15 mouse cellular contexts compared by ENCODE assay signal in the genomic region with DNA sequence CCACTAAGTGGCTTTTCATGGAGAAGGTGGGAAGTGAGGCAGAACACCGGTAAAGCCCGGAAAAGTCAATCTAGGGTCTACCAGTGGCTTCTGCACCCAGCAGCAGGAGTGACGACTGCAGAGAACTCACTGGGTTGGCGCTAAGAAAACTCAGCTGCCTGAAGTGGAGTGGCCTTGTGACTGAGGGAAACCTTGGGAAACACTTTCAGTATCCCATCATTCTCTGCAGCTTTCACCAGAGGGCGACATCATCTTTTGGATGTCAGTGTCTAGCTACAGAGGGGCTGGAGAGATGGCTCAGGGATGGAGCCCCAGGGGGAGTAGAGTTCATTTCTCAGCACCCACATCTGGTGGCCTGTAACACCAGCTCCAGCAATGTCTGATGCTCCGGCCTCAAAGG. TPM values are rescaled to one million over a fixed set of nuclear protein-coding genes. Genes with fewer than 3 reads are reported as not detected.
DNase-seq lines count a peak whose midpoint lies in the region; ATAC-seq and TF ChIP-seq lines count a peak whose summit lies in the region.
"Had no signal": no experiment of that assay in that cellular context is flagged by ENCODE, and none has a peak within 500 bp of the region (broad histone marks: within the 10 kb centered on the region; RNA-seq: fewer than 3 reads in every experiment).

No protein-coding gene starts in this region.

- peak; percentile 39 for TF ChIP-seq CTCF in lung, embryonic 14.5 days (IDR thresholded peaks at IDR 0.05; ENCODE audit: low read depth)
- TF ChIP-seq CTCF in cortical plate, adult 2 months (IDR thresholded peaks at IDR 0.05; ENCODE audit: extremely low read depth, insufficient read depth, low read length), result peak; percentile 6; the same call in 1 of the 2 replicates

- DNase-seq in heart, adult 11 months, result peak; percentile 94
- DNase-seq in lung, embryonic 14.5 days, result peak; percentile 37
- no peak for DNase-seq in lung, adult 18-20 months
- peak; percentile 52 for DNase-seq in adrenal gland, postnatal 10 days
- no peak for DNase-seq in cerebellum, adult 11 months
- DNase-seq in right cerebral cortex, adult 2 months (ENCODE audit: low spot score in 2 of 2), result no peak
- DNase-seq: cerebellum, adult 9-11 months; liver, embryonic 13.5 days; spleen, adult 18-20 months had no signal

- H3K9me3 ChIP-seq in heart, embryonic 11.5 days (replicated peaks; ENCODE audit: control insufficient read depth, low read length), result no peaks in the 10 kb centered on the region
- H3K9me3 ChIP-seq in lung, embryonic 14.5 days (ENCODE audit: low read depth, low read length), result no peaks in the 10 kb centered on the region
- H3K9me3 ChIP-seq: embryonic facial prominence, embryonic 13.5 days; intestine, embryonic 15.5 days; liver, embryonic 13.5 days had no signal

- no peak for TF ChIP-seq POLR2A in cortical plate, adult 2 months (IDR thresholded peaks at IDR 0.05; ENCODE audit: extremely low read depth, insufficient read depth, low read length)

- no peak overlapping the region for H3K4me2 ChIP-seq in heart, embryonic 11.5 days
- no peak overlapping the region for H3K4me2 ChIP-seq in lung, embryonic 14.5 days
- H3K4me2 ChIP-seq: embryonic facial prominence, embryonic 13.5 days; intestine, embryonic 15.5 days; liver, embryonic 13.5 days had no signal

- peaks cover 7% of the 10 kb centered on the region; the same call in 1 of the 2 replicates for H3K4me1 ChIP-seq in heart, embryonic 11.5 days (ENCODE audit: control insufficient read depth, insufficient read depth, low read length)
- H3K4me1 ChIP-seq in lung, embryonic 14.5 days (ENCODE audit: insufficient read depth), result no peaks in the 10 kb centered on the region
- no peaks in the 10 kb centered on the region for H3K4me1 ChIP-seq in cortical plate, adult 2 months (ENCODE audit: control insufficient read depth, insufficient read depth, low read length)
- H3K4me1 ChIP-seq: intestine, embryonic 15.5 days had no signal

- no peak for ATAC-seq in heart, embryonic 11.5 days (replicated peaks; ENCODE audit: insufficient number of reproducible peaks, low FRiP score, low TSS enrichment)
- ATAC-seq in lung, embryonic 14.5 days (ENCODE audit: insufficient read depth), result no peak
- ATAC-seq: intestine, embryonic 15.5 days had no signal

- H3K9ac ChIP-seq in heart, embryonic 11.5 days (ENCODE audit: low read depth, low read length), result no peak overlapping the region
- H3K9ac ChIP-seq in lung, embryonic 14.5 days, result no peak overlapping the region
- H3K9ac ChIP-seq: embryonic facial prominence, embryonic 13.5 days; intestine, embryonic 15.5 days; liver, embryonic 13.5 days had no signal

- H3K4me3 ChIP-seq in heart, embryonic 11.5 days (ENCODE audit: low read depth, low read length), result no peak overlapping the region
- no peak overlapping the region for H3K4me3 ChIP-seq in lung, embryonic 14.5 days (ENCODE audit: low read depth, low read length)
- H3K4me3 ChIP-seq in cortical plate, adult 2 months (ENCODE audit: insufficient read depth, low read length), result no peak overlapping the region
- H3K4me3 ChIP-seq: embryonic facial prominence, embryonic 13.5 days; intestine, embryonic 15.5 days; liver, embryonic 13.5 days had no signal

- H3K36me3 ChIP-seq in heart, embryonic 11.5 days (ENCODE audit: control insufficient read depth, insufficient read depth, low read length), result no peaks in the 10 kb centered on the region
- no peaks in the 10 kb centered on the region for H3K36me3 ChIP-seq in lung, embryonic 14.5 days (ENCODE audit: insufficient read depth)
- H3K36me3 ChIP-seq: embryonic facial prominence, embryonic 13.5 days; intestine, embryonic 15.5 days; liver, embryonic 13.5 days had no signal

- H3K27ac ChIP-seq in heart, embryonic 11.5 days (ENCODE audit: low read depth, low read length), result no peak overlapping the region
- no peak overlapping the region for H3K27ac ChIP-seq in lung, embryonic 14.5 days (ENCODE audit: low read depth)
- H3K27ac ChIP-seq in cortical plate, adult 2 months (ENCODE audit: insufficient read depth, low read length), result no peak overlapping the region
- H3K27ac ChIP-seq: embryonic facial prominence, embryonic 13.5 days; intestine, embryonic 15.5 days; liver, embryonic 13.5 days had no signal

- WGBS in heart, embryonic 11.5 days (ENCODE audit: insufficient replicate concordance), result 35% methylated on average over 6 of the region's 6 CpGs
- WGBS in lung, embryonic 14.5 days, result 48% methylated on average over 6 of the region's 6 CpGs

- H3K27me3 ChIP-seq in heart, embryonic 11.5 days (ENCODE audit: control insufficient read depth, insufficient read depth, low read length), result no peaks in the 10 kb centered on the region
- no peaks in the 10 kb centered on the region for H3K27me3 ChIP-seq in lung, embryonic 14.5 days (ENCODE audit: insufficient read depth, low read length)
- H3K27me3 ChIP-seq: embryonic facial prominence, embryonic 13.5 days; intestine, embryonic 15.5 days; liver, embryonic 13.5 days had no signal

RNA-seq across cellular contexts. Expression of a gene that starts 1.4 kb away (rescaled TPM):
- polyA plus RNA-seq in heart, embryonic 11.5 days (2014; fragmentation: Nextera tagmentation; extraction: Ambion mirVana), result not detected in 2 replicates
- polyA plus RNA-seq in lung, embryonic 14.5 days (2014; fragmentation: Nextera tagmentation; extraction: Ambion mirVana), result 0.12 TPM in 1 of 2 replicates, not detected in the other
- total RNA-seq in adrenal gland, postnatal 10 days (2021), result 10 to 100 TPM; 17.0 to 18.9 TPM
- 0.31 and 0.36 TPM in 2 replicates for polyA plus RNA-seq in cortical plate, adult 2 months (2012; rRNA removed)
- total RNA-seq: megakaryocyte, adult 5-6 weeks had no signal
- polyA plus RNA-seq: forebrain, embryonic 11.5 days had no signal

RNA-seq across cellular contexts. Expression of a gene that starts 15.0 kb away (rescaled TPM):
- polyA plus RNA-seq in heart, embryonic 11.5 days (2014; fragmentation: Nextera tagmentation; extraction: Ambion mirVana), result 26.0 and 29.9 TPM in 2 replicates
- 26.3 and 26.5 TPM in 2 replicates for polyA plus RNA-seq in lung, embryonic 14.5 days (2014; fragmentation: Nextera tagmentation; extraction: Ambion mirVana)
- total RNA-seq in adrenal gland, postnatal 10 days (2021), result 10 to 100 TPM; 52.9 to 57.9 TPM
- polyA plus RNA-seq in cortical plate, adult 2 months (2012; rRNA removed), result 15.7 and 18.5 TPM in 2 replicates

Comparison
In these comparisons a context has a peak if more than half of its experiments do, and no peak if none do; other contexts are left out.
1. DNase-seq: peak in heart, adult 11 months (single experiment), lung, embryonic 14.5 days (single experiment) and adrenal gland, postnatal 10 days (single experiment); none in lung, adult 18-20 months (0 of 2), cerebellum, adult 11 months (single experiment) and right cerebral cortex, adult 2 months (0 of 2).